Mouse (Mus musculus) bone marrow macrophage, adult 2 months (primary cell): ENCODE results near the gene Ctnnal1.

Source experiments
- CTCF ChIP-seq: IDR thresholded peaks from 2 replicates; pipeline ENCODE4 v1.5.1; 2012; ENCODE audit warnings: low read depth, mild to moderate bottlenecking, low read length, moderate library complexity
- POLR2A ChIP-seq: IDR thresholded peaks from 2 replicates; pipeline ENCODE4 v1.6.1; 2012; ENCODE audit warnings: mild to moderate bottlenecking, low read depth, low read length, borderline replicate concordance

GRCm38 (mm10) chr4:56897511-56897910 lies 32.5 kb upstream of the Ctnnal1 start:
- no peak for TF ChIP-seq CTCF
- TF ChIP-seq POLR2A = no peak
